Mouse (Mus musculus): ENCODE data around the gene Gm20388.

The Gm20388 gene

DNA sequence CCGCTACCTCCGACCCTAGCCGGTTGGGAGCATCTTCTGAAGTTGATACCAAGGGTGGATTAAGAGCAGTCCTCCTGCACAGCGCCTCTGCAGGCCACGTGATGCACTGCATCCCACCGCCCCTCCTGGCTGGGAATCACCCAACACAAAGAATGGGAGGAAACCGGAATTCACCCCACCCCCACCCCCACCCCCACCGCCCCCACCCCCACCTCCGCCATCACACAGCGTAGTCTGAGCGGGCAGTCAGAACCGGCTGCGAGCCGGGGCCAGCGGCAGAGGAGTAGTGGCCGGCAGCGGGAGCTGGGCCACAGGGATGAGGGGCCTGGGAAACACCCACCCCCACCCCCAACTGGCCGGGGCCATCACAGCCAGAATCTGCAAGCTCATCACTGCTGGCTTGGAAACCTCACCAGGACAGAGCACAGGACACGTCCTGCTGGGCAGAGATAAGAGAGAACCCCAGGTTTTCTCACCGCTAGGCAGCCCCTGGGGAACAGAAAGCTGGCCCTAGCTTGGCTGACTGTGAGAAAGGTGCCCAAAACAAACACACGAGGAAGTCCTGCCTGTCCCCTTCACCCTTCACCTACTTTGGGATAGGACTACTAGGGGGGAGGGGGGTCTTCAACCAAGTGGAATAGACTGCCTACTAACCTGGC is 1472.1 kb downstream of the Gm20388 start:
- DNase-seq (ENCODE audit: inconsistent ontology term), result peak; percentile 53

DNA sequence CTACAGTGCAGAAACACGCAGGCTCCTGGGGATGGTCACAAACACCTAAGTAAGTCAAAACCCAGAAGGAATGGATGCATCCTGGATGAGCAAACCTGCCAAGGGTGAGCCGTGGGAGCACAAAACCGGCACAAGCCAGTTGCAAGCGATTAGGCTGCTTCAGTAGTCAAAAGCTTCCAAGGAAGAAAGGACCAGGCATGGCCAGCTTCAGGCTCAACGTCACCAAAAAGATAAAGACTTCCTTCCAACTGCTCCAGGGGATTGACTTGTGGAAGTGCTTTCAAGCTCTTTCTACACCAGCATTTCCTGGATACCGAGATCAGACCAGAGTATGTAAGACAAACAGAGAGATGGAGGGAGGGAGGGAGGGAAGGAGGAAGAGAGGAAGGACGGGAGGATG is 1474.9 kb downstream of the Gm20388 start:
- no peak for DNase-seq (ENCODE audit: inconsistent ontology term)

DNA sequence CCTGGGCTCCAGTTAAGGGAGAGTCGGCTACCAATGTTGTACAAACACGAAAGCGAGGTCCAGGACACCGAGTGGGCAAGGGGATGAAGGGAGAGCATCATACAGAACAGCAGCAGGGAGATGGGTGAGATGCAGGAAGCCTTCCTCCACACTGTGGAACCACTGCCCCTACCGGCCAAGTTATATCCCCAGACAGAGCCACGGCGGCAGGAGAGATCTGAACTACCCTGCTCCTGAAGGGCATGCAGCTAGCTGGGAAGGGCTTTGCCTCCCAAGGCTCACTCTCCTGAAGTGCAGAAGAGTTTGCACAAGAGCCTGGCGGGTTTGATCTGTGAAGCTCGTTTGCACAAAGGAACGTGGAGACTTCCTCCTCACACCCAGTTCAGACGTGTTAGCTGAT is 1480.0 kb downstream of the Gm20388 start:
- no peak for DNase-seq (ENCODE audit: inconsistent ontology term)

DNA sequence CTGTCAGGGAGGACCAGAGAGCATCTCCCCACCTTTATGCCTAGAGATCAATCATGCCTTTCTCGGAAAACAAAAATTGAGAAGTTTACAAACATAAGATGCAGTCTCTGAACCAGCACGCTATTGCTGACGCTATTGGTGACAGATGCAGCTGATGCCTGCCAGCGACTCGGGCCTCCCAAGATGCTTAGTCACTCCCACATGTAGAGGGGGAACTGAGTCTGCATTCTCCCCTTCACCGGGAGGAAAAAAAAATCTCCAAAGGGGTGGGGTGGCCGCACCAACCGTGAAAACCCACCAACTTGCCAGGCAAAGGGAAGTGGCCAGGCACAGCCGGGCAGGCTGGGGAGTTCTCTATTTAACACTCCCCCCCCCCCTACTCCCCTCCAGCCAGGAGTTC is 1480.6 kb downstream of the Gm20388 start:
- DNase-seq (ENCODE audit: inconsistent ontology term), result no peak

DNA sequence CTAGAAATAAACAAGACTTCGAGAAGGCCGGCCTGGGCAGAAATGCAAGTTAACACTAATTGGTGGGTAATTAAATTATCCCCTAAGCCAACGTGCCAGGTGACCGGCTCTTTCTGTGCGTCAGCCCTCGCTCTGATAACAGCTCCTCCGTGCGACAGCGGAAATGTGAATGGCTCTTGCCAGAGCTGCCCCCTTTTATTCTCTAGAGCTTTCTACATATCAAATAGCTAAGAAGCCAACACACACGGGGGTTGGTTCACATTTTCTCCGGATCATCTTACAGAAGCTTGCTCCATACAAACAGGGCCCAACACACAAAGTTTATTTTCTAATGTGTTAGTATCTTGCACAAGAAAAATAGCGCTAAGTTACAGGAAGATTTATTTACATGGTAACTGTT is 1481.1 kb downstream of the Gm20388 start:
- no peak for DNase-seq (ENCODE audit: inconsistent ontology term)

DNA sequence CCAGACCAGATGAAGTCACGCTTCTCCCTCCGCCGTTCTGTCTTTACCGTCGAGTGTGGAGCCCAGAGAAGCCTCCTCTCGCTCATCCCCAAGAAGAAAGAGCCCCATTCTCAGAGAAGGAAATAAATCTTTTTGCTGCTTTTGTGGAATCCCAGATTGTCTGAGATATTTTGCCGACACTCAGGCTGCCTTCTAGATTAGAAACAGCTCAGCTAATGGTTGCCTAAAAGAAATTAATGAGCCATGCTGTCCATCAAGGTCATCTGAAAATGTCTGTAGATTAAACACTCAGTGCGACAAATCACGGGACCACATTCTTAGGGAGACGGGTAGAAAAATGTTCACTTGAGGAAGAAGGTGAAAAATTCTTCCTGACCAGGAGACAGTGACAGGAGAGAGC is 1481.8 kb downstream of the Gm20388 start:
- DNase-seq (ENCODE audit: inconsistent ontology term), result no peak

DNA sequence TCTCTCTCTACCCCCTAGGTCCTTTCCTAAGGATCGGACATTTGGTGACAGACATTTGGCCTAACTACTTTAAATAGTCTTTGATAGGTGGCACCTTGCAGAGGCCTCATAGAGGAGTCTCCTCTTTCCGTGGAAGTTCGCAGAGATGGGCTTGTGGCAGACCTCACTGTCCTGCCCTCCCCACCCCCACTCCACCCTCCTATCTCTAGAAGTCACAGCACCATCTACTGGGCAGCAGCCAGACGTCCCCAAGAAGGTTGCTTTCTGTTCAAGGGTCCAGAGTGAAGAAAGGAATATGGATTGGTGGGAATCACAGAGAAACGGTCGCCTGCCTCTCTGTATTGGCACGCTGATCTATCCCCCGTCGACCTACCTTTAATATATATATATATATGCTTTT is 1482.5 kb downstream of the Gm20388 start:
- DNase-seq (ENCODE audit: inconsistent ontology term), result peak; percentile 78

DNA sequence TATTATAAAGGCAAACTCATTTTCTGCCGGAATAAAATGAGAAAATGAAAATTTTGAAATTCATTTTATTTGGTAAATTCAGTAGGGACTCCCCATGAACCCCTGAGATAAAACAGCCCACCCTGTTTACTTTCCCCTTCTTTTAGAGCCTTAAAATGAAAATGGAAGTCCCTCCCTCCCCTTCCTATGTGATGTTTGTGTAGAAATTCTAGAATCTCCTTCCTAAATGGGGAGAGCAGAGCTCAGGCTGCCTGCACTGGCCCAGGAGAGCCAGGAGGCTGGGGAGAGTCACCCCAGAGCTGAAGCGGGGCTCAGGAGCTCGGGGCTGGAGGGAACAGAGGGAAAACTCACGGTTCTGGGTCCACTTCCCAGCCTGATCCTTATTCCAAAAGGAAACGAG is 1484.0 kb downstream of the Gm20388 start:
- DNase-seq (ENCODE audit: inconsistent ontology term), result no peak

DNA sequence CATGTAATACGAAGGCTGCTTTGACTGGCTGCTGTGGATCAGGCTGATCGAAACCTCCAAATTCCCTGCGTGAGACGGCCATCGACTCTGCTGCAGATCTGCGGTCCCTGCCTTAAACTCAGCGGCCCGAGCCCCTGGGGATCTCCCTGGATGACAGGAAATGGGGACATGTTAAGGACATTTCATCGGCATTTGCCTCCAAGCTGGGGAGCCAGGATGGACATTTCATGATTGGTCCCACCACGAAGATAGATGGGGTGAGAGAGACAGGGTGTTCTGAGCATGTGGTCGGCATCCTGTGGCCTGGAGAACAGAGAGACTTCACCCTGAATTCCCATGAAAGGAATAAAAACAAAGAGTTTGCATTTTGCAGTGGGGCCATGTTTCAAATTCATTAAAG is 1484.7 kb downstream of the Gm20388 start:
- DNase-seq (ENCODE audit: inconsistent ontology term), result no peak

DNA sequence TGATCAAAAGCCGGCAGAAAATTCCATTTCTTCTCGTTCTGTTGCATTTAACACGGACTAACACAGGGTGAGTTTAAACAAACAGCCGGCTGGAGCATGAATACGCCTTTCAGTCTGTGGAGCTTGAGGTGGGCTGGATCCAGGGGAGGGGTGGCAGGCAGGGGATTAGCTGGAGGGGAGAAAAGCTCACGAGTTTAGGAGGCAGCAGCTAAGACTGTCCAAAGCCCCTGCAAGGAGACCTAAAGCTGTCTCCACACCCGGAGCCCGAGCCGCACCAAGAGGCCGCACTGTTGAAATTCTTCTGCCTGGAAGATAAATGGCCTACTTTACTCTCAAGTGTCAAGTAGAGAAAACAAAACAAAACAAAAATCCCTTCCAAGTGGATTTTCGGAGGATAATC is 1485.5 kb downstream of the Gm20388 start:
- DNase-seq (ENCODE audit: inconsistent ontology term), result no peak

DNA sequence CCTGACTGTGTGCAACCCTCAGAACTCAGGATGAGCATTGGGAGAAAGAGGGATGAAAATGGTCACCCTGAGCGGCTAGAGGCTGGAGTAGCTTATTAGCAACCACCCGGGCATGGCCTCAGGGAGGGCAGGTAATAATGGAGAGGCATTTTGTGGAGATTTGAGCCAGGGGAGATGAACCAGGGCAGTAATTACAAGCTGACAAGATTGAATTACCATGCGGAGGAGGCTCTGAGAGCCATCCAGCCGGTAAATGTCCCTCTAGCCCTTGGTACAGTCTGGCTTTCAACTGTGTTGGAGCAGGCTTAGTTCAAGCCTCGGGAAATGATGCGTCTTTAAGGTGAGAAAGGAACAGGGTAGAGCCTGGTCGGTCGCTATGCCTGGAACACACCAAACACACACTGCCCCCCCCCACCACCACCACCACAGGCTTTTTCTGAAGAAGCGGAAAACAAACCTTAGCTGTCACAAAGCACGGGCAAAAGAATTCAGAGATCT is 1486.6 kb downstream of the Gm20388 start:
- DNase-seq (ENCODE audit: inconsistent ontology term), result no peak

DNA sequence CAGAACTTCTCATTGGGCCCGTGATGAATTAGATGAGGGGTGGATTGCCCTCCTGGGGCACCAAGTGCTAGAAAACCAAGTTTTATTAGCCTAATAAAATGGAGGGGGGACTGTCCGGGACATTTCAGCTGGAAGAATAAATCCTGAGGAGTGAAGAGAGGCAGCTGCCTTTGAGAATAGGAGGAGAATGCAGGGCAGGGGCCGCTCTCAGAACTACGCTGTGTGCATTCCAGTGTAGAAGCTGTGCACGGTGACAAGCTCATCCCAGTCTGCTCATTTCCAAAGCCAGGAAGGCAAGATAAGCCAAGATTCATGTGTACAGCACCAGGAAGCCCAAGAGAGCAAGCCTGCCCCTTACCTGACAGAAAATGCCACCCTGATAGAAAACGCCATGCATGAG is 1487.4 kb downstream of the Gm20388 start:
- no peak for DNase-seq (ENCODE audit: inconsistent ontology term)

DNA sequence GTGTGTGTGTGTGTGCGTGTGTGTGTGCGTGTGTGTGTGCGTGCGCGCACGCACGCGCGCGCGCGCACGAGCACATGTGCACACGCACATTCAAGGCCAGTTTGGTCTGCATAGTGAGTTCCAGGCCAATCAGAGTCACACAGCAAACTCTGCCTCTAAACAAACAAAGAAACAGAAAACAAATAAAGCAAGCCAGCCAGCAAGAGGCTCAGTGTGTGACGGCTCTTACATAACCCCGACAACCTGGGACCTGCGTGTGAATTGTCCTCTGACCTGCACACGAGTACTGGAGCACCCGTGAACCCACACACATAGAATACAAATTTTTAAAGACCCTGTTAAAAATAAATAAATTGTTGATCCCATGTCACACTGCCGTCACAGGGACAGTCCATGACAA is 1488.1 kb downstream of the Gm20388 start:
- no peak for DNase-seq (ENCODE audit: inconsistent ontology term)

DNA sequence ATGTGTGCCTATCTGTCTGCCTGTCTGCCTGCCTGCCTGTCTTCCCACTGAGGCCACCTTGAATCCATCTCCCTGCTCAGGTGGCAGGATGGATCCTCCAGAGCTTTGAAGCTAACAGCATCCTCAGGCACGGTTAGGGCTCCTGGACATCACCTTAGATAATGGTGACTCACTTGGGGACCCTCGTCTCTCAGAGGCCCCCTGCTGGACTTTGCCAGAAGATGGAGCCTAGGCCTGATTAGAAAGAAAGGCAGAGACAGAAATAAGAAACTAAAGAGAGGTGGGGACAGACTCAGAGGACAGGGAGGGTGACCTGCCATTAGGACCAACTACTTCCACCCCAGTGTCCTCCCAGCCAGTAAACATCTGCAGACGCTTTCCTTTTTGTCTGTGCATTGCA is 1488.5 kb downstream of the Gm20388 start:
- no peak for DNase-seq (ENCODE audit: inconsistent ontology term)

DNA sequence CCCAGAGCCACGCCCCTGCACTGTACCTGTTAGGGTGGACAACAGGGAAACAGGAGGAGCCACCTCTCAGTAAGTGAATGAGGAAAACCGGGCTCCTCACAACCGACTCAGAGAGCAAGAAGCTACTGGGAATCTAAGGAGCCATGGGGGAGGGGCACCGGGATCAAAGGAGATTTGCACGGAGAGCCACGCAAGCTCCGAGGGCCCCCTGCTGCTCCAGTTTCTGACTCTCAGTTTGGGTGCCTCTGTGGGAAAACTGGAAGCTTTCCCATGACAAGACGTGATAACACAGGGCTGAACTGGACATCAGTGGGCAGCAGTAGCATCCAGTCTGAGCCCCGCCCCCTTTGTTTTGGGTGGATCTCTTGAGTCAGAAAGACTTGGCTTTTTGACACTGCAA is 1489.9 kb downstream of the Gm20388 start:
- DNase-seq (ENCODE audit: inconsistent ontology term), result no peak

DNA sequence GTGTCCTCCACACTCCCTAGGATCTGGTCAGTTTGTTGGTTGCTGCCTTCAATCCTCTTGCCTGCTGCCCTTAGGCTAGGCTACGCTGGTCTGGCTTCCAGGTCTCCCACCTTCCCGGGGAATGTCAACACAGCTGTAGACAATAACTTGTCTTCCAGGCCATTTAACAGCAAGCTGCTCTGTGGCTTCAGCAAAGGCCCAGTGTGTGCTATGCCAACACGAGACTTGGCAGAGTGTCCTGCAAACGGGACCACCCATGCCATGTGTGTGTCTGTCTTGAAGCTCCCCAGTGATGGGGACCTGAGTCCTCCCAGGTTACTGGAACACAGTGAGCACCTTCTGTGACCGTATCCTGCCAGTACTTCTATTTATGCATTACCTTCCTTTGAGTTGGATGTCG is 1493.2 kb downstream of the Gm20388 start:
- DNase-seq (ENCODE audit: inconsistent ontology term), result no peak

DNA sequence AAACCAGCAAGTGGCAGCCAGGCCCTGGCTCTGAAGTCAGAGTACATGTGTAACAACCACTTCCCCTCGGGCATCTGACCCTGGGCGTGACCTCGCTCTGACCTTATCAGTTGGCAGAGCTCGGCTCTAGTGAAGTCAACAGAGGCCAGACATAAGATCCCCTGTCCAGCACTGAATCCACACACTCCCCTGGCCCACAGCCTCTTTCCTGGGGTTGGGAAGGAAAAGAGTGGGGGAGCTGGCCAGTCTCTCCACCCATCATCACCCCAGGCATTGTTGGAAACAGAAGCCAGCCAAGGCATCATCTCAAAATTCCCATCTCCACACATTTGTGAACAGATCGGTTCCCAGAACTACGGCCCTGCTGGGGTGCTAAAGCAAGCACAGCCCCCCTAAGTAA is 1507.4 kb downstream of the Gm20388 start:
- DNase-seq (ENCODE audit: inconsistent ontology term), result no peak

DNA sequence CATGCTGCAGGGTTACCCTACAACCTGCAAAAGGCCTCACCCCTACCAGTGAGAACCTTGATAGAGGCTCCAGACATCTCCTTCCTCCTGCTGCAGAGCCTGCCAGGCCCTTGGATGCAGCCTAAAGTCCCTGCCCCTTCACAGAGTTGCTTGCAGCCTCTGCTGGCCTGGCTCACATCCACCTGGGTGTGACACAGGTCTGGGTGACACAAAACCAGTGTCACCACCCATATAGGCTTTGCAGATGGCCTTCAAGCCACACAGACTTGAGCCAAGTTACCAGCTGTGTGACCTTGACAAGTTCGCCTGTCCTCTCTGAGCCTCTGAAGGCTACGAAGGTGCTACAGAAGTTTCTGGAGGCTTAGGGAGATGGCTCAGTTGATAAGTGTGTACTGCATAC is 1508.9 kb downstream of the Gm20388 start:
- no peak for DNase-seq (ENCODE audit: inconsistent ontology term)

DNA sequence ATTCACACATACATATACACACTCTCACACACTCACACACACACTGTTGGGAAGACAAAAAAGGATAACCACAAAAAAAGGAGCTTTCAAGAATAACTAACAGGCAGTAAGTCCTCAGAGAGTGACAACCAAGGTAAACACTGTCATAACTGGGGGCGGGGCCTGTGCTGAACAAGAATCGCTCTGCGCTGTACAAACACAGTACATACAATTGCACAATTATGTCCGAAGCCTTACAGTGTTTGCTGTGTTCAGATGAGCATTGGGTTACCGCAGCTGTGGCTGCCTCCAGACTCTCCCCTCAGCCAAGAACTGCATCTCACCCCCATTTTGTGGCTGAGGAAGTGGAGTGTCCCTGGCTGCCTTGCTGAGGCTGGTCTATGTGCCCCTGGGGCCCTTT is 1510.4 kb downstream of the Gm20388 start:
- no peak for DNase-seq (ENCODE audit: inconsistent ontology term)

DNA sequence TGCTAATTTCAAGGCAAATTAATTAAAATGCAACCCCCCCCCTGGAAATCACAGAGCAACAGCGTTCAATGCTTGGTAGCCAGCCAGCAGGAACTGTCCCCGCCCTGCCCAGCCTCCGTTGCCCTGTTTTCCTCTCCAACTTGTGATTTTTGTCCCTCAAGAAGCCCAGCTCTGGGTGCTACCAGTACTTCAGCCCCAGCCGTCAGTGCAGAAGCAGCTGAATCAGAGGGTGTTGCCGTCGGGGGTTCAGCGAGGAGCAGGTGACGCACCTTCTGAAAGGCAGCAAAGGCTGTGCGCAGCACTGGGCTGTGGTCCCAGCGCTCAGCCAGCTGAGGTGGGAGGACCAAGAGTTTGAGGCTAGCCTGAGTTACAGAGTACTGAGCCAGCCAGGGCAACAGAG is 1513.4 kb downstream of the Gm20388 start:
- DNase-seq (ENCODE audit: inconsistent ontology term), result no peak

DNA sequence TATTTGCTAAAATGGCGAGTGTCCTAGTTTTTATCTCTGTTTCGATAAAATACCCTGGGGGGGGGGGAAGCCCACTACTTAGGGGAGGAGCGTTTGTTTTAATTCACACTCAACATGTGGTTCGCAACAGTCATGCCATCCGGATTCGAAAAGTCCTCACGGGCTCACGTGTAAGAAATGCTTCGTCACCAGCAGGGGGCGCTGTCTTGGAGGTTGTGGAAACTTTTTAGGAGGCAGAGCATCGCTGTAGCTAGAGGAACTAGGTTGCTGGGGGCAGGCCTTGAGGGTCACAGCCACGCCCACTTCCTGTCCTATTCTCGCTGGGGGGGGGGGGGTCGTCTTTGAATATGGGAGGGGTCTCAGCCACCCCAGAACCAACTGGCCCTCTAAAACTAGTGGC is 1514.0 kb downstream of the Gm20388 start:
- DNase-seq (ENCODE audit: inconsistent ontology term), result no peak

DNA sequence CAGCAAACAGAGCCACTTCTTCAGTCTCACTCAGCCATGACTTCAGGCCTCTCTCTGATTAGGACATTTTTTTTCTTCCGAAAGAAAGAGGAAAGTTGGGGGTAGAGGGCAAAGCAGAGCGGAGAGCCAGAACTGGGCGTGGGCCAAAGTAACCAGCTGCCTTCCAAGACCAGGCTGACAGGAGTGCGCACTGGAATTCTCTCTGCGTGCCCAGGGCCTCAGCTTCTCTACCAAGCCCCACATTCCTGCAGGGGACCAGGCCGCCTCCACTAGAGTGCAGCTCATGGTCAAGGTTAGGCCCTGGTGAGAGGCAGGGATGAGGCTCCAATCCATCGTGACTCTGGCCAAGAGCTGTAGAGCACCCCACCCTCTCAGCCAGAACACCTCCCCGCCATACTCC is 1520.9 kb downstream of the Gm20388 start:
- DNase-seq (ENCODE audit: inconsistent ontology term), result peak; percentile 81

DNA sequence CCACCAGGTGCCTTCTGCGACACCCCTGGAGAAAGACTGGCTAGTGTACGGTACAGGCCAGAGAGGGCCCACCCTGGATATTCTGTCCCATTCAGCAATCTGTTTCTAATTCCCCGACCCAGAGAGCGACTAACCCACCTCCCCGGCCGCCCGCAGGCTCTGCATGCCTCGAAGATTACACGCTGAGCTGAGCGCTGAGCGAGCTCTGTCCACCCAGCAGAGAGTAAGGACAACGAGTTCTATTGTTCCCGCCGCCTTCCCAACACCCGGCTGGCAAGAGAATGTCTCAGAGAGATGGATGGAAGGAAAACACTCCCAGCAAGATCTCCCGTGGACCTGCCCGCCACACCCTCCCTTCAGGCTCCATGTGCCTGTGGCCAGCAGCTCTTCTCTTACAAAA is 1522.8 kb downstream of the Gm20388 start:
- DNase-seq (ENCODE audit: inconsistent ontology term), result peak; percentile 90

DNA sequence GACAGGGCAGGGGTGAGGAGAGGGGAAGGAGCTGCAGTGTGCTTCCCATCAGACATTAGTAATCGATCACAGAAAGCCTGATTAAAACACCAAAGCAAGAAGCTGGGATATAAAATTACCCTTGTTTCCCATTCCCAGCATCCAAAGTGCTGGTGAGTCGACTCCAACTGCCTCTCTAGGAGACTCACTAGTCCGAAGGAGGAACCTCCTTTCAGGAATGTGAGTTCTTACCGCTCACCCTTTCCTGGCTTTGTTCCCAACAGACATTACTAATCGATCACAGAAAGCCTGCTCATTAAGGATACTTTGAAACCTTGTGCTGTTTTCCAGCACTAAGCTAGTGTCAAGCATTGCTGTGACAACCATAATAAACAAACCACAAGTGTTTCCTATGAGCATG is 1526.0 kb downstream of the Gm20388 start:
- DNase-seq (ENCODE audit: inconsistent ontology term), result peak; percentile 75

Measured in Muller cell, postnatal 12 days (primary cell).